ENCODE assay signal across 29 mouse cellular contexts in genomic region chr14:73083563-73083962, GRCm38 (mm10). TPM values are rescaled to one million over a fixed set of nuclear protein-coding genes. Genes with fewer than 3 reads are reported as not detected.
"Had no signal": no experiment of that assay in that cellular context is flagged by ENCODE, and none has a peak within 500 bp of the region (broad histone marks: within the 10 kb centered on the region; RNA-seq: fewer than 3 reads in every experiment).

No protein-coding gene starts in this region.

- H3K4me2 ChIP-seq: heart, embryonic 11.5 days; heart, embryonic 13.5 days; heart, embryonic 15.5 days; hindbrain, embryonic 13.5 days; hindbrain, embryonic 15.5 days; intestine, embryonic 15.5 days; kidney, embryonic 15.5 days; limb, embryonic 13.5 days; limb, embryonic 15.5 days; liver, embryonic 13.5 days had no signal

- DNase-seq: forebrain, postnatal 0 days; gastrocnemius, postnatal 14 days; gastrocnemius, postnatal 36 days; heart, adult 18-20 months; heart, postnatal 14 days; heart, postnatal 36 days; kidney, adult 11 months; kidney, adult 2 months; kidney, adult 9 months; kidney, postnatal 14 days; kidney, postnatal 36 days; layer of hippocampus, adult 9-11 months; layer of hippocampus, postnatal 36 days; left cerebral cortex, postnatal 4 days; liver, embryonic 13.5 days had no signal

- H3K36me3 ChIP-seq: heart, embryonic 13.5 days; heart, embryonic 15.5 days; hindbrain, embryonic 13.5 days; hindbrain, embryonic 15.5 days; intestine, embryonic 15.5 days; kidney, embryonic 15.5 days; limb, embryonic 13.5 days; limb, embryonic 15.5 days; liver, embryonic 13.5 days had no signal

- ATAC-seq: forebrain, postnatal 0 days; hindbrain, postnatal 0 days; intestine, embryonic 15.5 days had no signal

- H3K4me3 ChIP-seq: heart, embryonic 13.5 days; heart, embryonic 15.5 days; hindbrain, embryonic 13.5 days; hindbrain, embryonic 15.5 days; intestine, embryonic 15.5 days; kidney, embryonic 15.5 days; limb, embryonic 13.5 days; limb, embryonic 15.5 days; liver, embryonic 13.5 days had no signal

- H3K9ac ChIP-seq: forebrain, postnatal 0 days; heart, embryonic 13.5 days; heart, embryonic 15.5 days; hindbrain, embryonic 13.5 days; hindbrain, embryonic 15.5 days; intestine, embryonic 15.5 days; kidney, embryonic 15.5 days; limb, embryonic 13.5 days; limb, embryonic 15.5 days; liver, embryonic 13.5 days had no signal

- H3K27ac ChIP-seq: heart, embryonic 13.5 days; heart, embryonic 15.5 days; hindbrain, embryonic 13.5 days; hindbrain, embryonic 15.5 days; hindbrain, postnatal 0 days; intestine, embryonic 15.5 days; kidney, embryonic 15.5 days; kidney, postnatal 0 days; limb, embryonic 13.5 days; limb, embryonic 15.5 days; liver, embryonic 13.5 days had no signal

- H3K9me3 ChIP-seq: heart, embryonic 13.5 days; heart, embryonic 15.5 days; hindbrain, embryonic 13.5 days; hindbrain, embryonic 15.5 days; intestine, embryonic 15.5 days; kidney, embryonic 15.5 days; limb, embryonic 13.5 days; limb, embryonic 15.5 days; liver, embryonic 13.5 days had no signal

- H3K27me3 ChIP-seq: heart, embryonic 13.5 days; heart, embryonic 15.5 days; hindbrain, embryonic 13.5 days; hindbrain, embryonic 15.5 days; intestine, embryonic 15.5 days; kidney, embryonic 15.5 days; limb, embryonic 13.5 days; limb, embryonic 15.5 days; liver, embryonic 13.5 days had no signal

- H3K4me1 ChIP-seq: heart, embryonic 13.5 days; heart, embryonic 15.5 days; hindbrain, embryonic 13.5 days; hindbrain, embryonic 15.5 days; intestine, embryonic 15.5 days; kidney, embryonic 15.5 days; limb, embryonic 13.5 days; limb, embryonic 15.5 days; liver, embryonic 13.5 days had no signal

RNA-seq across cellular contexts. Expression of gene Cysltr2, which starts 34.6 kb away (rescaled TPM):
- total RNA-seq: gastrocnemius, adult 18-20 months; gastrocnemius, postnatal 14 days; gastrocnemius, postnatal 36 days; hindbrain, postnatal 0 days had no signal
- polyA plus RNA-seq: heart, embryonic 11.5 days; heart, embryonic 13.5 days; heart, embryonic 15.5 days; heart, postnatal 0 days; hindbrain, embryonic 11.5 days; limb, embryonic 13.5 days had no signal
